Mouse (Mus musculus) embryo, embryonic 11.5 days (tissue): ENCODE results near the gene Trappc4.
"Not testable (repeated sequence)": the region's sequence is repeated elsewhere in the genome, so short reads cannot be mapped to it uniquely, and the experiment has no call there.

Experiments
- DNase-seq: peaks from one replicate; pipeline ENCODE4 v3.0.0-alpha.2; 2012; ENCODE audit warnings: low read depth, low spot score

The Trappc4 gene

GRCm38 (mm10) chr9:44406906-44407751 is at the start of gene Trappc4, which contains the start of gene Rps25:
Trappc4 (minus strand) TSS chr9:44407600.
Rps25 (plus strand) TSS chr9:44407139.
- peak; percentile 91 for DNase-seq

GRCm38 (mm10) chr9:44454891-44455220 is 47.5 kb upstream of the Trappc4 start, which contains the start of gene Upk2:
Upk2 (minus strand) TSS chr9:44454976.
- no peak for DNase-seq

DNA sequence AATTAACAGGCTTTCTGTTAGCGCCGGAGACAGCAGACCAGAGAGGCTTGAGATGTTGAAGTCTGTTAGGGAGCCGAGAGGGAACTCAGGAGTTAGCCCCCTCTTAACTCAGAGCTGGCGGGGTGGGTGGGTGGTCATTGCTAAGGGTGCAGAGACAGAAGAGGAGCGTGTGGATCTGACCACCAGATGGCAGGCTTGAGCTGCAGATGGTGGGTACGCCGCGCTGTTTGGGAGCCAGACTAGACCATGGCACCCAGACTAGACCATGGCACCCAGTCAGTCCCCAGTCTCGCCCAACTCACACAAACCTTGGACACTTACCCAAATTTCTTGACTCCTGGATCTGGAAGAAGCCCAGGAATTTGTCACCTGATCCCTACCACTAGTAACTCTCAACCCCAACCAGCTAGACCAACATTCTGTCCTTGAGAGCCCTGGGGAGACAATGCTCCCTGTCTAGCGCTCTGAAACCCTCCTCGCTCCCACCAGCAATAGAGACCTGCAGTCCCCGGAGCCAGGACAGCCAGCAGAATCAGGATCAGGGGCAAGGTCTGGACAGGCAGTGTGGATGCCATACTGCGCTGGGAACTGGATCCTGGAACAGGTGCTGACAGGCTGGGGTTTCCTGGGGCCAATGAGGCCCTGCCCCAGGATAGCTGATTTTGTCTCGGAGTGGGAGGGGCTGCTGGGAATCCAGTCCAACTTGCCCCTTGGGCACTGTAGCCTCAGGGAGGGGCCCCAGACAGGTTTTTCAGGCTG is 46.9 kb upstream of the Trappc4 start:
- peak; percentile 76 for DNase-seq

- DNase-seq, result no peak
Measured at GRCm38 (mm10) chr9:44450387-44450786, 43.0 kb upstream of the Trappc4 start.

- DNase-seq, result not testable (repeated sequence)
Measured at GRCm38 (mm10) chr9:44444402-44445025, 37.1 kb upstream of the Trappc4 start.

- DNase-seq, result no peak
Measured at GRCm38 (mm10) chr9:44440961-44441360, 33.6 kb upstream of the Trappc4 start, which contains the start of gene Foxr1. Foxr1 (minus strand) TSS chr9:44441136.

DNA sequence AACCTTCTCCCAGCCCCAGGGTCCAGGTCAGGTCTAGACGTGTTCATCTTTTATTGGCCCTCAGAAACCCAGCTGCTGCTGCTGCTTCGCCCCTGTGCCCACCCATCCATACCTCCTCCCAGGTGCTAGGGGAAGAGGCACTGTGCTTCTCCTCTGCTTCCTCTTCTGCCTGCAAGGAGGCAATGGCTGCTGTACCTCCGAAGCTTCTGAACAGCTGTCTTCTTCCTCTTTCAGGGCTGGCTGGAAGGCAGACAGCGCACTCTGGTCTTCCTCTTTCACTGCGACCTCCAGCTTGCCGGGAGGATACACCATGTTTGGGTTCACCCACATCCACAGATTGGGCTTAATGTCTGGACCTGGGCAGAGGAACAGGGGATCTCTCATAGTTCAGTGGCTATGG is 28.3 kb upstream of the Trappc4 start:
- no peak for DNase-seq

- no peak for DNase-seq
Measured at GRCm38 (mm10) chr9:44432577-44433185, 25.3 kb upstream of the Trappc4 start.

GRCm38 (mm10) chr9:44423576-44423975 is 16.2 kb upstream of the Trappc4 start:
- DNase-seq, result no peak

- DNase-seq, result no peak
Measured at GRCm38 (mm10) chr9:44420280-44420898, 13.0 kb upstream of the Trappc4 start.

- not testable (repeated sequence) for DNase-seq
Measured at GRCm38 (mm10) chr9:44419730-44420129, 12.3 kb upstream of the Trappc4 start.

DNA sequence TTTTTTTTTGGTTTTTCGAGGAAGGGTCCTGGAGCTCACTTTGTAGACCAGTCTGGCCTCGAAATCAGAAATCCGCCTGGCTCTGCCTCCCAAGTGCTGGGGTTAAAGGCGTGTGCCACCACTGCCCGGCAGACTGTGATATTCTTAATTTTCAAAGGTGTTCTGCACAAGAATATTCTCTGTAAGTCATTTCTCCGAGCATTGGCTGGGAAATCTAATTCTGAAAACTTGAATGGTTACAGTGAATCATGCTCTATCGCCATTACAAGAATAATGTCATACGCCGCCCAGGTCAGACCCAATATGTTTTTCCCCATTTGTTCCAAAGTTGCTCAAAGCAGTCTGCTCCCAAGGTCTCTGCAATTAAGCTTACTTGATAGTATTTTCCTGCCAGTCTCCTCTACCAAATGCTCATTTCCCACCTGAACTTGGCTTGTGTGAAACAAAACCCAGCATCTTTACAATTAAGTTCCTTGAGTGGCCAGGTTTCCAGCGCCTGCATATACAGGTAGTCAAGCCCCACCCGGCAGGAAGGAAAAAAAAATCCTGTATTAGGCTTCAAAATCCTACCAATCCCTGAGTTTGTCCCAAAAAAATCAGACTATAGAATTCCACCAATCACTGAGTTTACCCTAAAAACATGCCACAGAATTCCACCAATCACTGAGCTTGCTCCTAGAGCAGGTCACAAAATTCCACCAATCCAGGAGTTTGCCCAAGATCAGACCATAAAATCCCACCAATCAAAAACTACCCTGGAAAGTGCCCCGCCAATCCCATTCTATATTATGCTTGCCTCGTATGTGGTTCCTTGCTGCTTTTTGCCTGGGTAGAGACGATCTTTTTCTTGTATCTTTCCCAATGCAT is 11.4 kb upstream of the Trappc4 start, which contains the start of gene Ccdc84:
TSS of gene Ccdc84 (minus strand) at position 51 of the 867 bp plus-strand sequence.
- no peak for DNase-seq

- peak; percentile 84 for DNase-seq
Measured at GRCm38 (mm10) chr9:44417892-44418363, 10.5 kb upstream of the Trappc4 start.

- peak; percentile 14 for DNase-seq
Measured at GRCm38 (mm10) chr9:44417156-44417891, 9.9 kb upstream of the Trappc4 start.

GRCm38 (mm10) chr9:44412781-44413180 is 5.4 kb upstream of the Trappc4 start:
- DNase-seq, result no peak

DNA sequence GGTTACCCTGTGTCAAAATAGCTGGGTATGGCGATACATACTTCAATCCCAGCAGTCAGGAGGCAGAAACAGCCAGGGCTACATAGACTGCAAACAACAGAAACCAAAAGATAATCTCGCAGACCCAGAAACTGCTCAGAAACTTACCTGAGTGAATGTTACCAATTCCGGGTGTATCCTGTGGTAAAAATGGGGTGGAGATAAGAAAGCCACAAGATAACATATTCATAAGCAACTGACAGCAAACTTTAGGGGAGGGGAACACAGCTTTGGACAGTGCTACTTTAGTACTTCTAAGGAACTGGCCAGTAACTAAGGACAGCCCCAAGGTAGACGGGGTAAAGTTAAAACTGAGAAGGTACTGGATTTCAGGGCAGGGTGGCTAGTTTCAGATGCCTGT is 4.9 kb upstream of the Trappc4 start:
- DNase-seq, result no peak

- no peak for DNase-seq
Measured at GRCm38 (mm10) chr9:44411601-44412130, 4.3 kb upstream of the Trappc4 start.

GRCm38 (mm10) chr9:44410647-44411336 is 3.4 kb upstream of the Trappc4 start:
- DNase-seq, result no peak
